ENCODE assay signal across 8 mouse cellular contexts in the genomic region with DNA sequence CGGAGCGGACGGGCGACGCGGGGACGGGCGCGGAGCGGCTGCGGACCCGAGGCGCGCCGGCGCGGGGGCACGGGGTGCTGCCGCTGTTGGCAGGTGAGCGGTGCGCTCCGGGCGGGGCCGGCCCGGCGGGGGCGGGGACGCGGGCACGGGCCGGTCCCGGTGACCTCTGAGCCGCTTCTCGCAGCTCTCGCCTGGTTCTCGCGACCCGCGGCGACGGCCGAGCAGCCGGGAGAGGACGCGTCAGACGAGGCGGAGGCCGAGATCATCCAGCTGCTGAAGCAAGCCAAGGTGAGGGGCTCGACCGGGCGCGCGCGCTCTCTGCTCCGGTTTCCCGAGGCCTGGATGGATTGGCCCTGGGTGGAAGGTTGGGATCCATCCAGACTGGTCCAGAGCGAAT. TPM values are rescaled to one million over a fixed set of nuclear protein-coding genes. Genes with fewer than 3 reads are reported as not detected.
A peak's percentile ranks its signal among the peaks of the same experiment; 100 is the strongest.
DNase-seq lines count a peak whose midpoint lies in the region; ATAC-seq and TF ChIP-seq lines count a peak whose summit lies in the region.

No protein-coding gene starts in this region.

- peak overlapping the region; percentile 87 for H3K9ac ChIP-seq in hindbrain, embryonic 12.5 days
- peak overlapping the region; percentile 82 for H3K9ac ChIP-seq in liver, embryonic 11.5 days (ENCODE audit: low read depth, low read length)

- H3K4me2 ChIP-seq in hindbrain, embryonic 12.5 days (replicated peaks), result peak overlapping the region; percentile 69
- H3K4me2 ChIP-seq in liver, embryonic 11.5 days, result peak overlapping the region; percentile 91
- peak overlapping the region; percentile 89 for H3K4me2 ChIP-seq in myocyte (ENCODE audit: low read depth)

- H3K4me1 ChIP-seq in hindbrain, embryonic 12.5 days, result no peaks in the 10 kb centered on the region; the same call in 1 of the 2 replicates
- H3K4me1 ChIP-seq in liver, embryonic 11.5 days (replicated peaks; ENCODE audit: control insufficient read depth, insufficient read depth, low read length), result peaks cover 7% of the 10 kb centered on the region

- H3K9me3 ChIP-seq in hindbrain, embryonic 12.5 days (replicated peaks), result no peaks in the 10 kb centered on the region
- H3K9me3 ChIP-seq in liver, embryonic 11.5 days (ENCODE audit: control insufficient read depth, low read length), result no peaks in the 10 kb centered on the region

- peak; percentile 86 for DNase-seq in adrenal gland, postnatal 14 days
- no peak for DNase-seq in adrenal gland, adult 2 months
- DNase-seq in 3134 (ENCODE audit: extremely low read depth, insufficient read length, low spot score), result peak; percentile 82
- peak; percentile 27 for DNase-seq in embryo, embryonic 11.5 days (ENCODE audit: low read depth, low spot score)
- no peak for DNase-seq in liver, embryonic 11.5 days (ENCODE audit: low spot score)
- DNase-seq in Muller cell, postnatal 12 days (ENCODE audit: inconsistent ontology term), result no peak

- peaks cover 7% of the 10 kb centered on the region for H3K79me2 ChIP-seq in myocyte (ENCODE audit: control insufficient read depth, insufficient read depth)

- no peaks in the 10 kb centered on the region for H3K27me3 ChIP-seq in hindbrain, embryonic 12.5 days
- no peaks in the 10 kb centered on the region for H3K27me3 ChIP-seq in liver, embryonic 11.5 days (replicated peaks; ENCODE audit: control insufficient read depth, insufficient read depth, low read length)
- no peaks in the 10 kb centered on the region for H3K27me3 ChIP-seq in myocyte (ENCODE audit: control insufficient read depth, insufficient read depth, insufficient read length)

- peak overlapping the region; percentile 87 for H3K27ac ChIP-seq in hindbrain, embryonic 12.5 days
- H3K27ac ChIP-seq in liver, embryonic 11.5 days (ENCODE audit: low read depth, low read length), result peak overlapping the region; percentile 89

- H3K4me3 ChIP-seq in hindbrain, embryonic 12.5 days, result peak overlapping the region; percentile 91
- H3K4me3 ChIP-seq in liver, embryonic 11.5 days (ENCODE audit: low read depth, low read length), result peak overlapping the region; percentile 96
- H3K4me3 ChIP-seq in myocyte, result peak overlapping the region; percentile 45

- peaks cover 23% of the 10 kb centered on the region for H3K36me3 ChIP-seq in hindbrain, embryonic 12.5 days
- no peaks in the 10 kb centered on the region for H3K36me3 ChIP-seq in liver, embryonic 11.5 days (ENCODE audit: control insufficient read depth, insufficient read depth, low read length)
- H3K36me3 ChIP-seq in myocyte (ENCODE audit: control insufficient read depth, insufficient read depth), result peaks cover 19% of the 10 kb centered on the region

- ATAC-seq in hindbrain, embryonic 12.5 days (ENCODE audit: low FRiP score), result peak; percentile 75
- peak; percentile 80 for ATAC-seq in liver, embryonic 11.5 days (replicated peaks; ENCODE audit: low FRiP score)

- H3ac ChIP-seq in myocyte (ENCODE audit: control insufficient read depth, insufficient read length), result peak overlapping the region; percentile 86

- 2% methylated on average over 37 of the region's 57 CpGs for WGBS in hindbrain, embryonic 12.5 days
- WGBS in liver, embryonic 11.5 days, result under 1% methylated on average over 41 of the region's 57 CpGs

- TF ChIP-seq POLR2A in myocyte (IDR thresholded peaks at IDR 0.05; ENCODE audit: insufficient read length, low read depth), result no peak

TF ChIP-seq in myocyte, 11 proteins besides CTCF, POLR2A, EP300 and RAD21:
- TF ChIP-seq SRF (IDR thresholded peaks at IDR 0.05; ENCODE audit: control insufficient read depth, insufficient read length, low read depth), result no peak
- peak in 1 of 3 experiments; percentile 1 for TF ChIP-seq MYOG (IDR thresholded peaks at IDR 0.05; ENCODE audit: control insufficient read depth in 1 of 3, insufficient read depth in 1 of 3, insufficient read length in 2 of 3, low read depth in 2 of 3)
- no peak for TF ChIP-seq E2F4 (IDR thresholded peaks at IDR 0.05; ENCODE audit: insufficient read depth)
- TF ChIP-seq USF1 (IDR thresholded peaks at IDR 0.05; ENCODE audit: low read depth), result no peak
- TF ChIP-seq MYOD1 (IDR thresholded peaks at IDR 0.05; ENCODE audit: control insufficient read depth in 1 of 3, insufficient read length in 2 of 3, low read depth in 2 of 3), result peak in 1 of 3 experiments; percentile 42
- TF ChIP-seq MAX (IDR thresholded peaks at IDR 0.05; ENCODE audit: low read depth), result no peak
- no peak for TF ChIP-seq REST (IDR thresholded peaks at IDR 0.05; ENCODE audit: insufficient read depth, insufficient read length)
- no peak for TF ChIP-seq POLR2AphosphoS2 (IDR thresholded peaks at IDR 0.05; ENCODE audit: insufficient read length, low read depth)
- TF ChIP-seq TCF12 (IDR thresholded peaks at IDR 0.05; ENCODE audit: insufficient read depth, poor library complexity, severe bottlenecking), result no peak

RNA-seq across cellular contexts. Expression of a gene that starts 0.3 kb away (rescaled TPM):
- total RNA-seq in adrenal gland, postnatal 14 days (2021), result 31.1 and 31.5 TPM in 2 replicates
- 10 to 100 TPM; 31.0 to 36.3 TPM for total RNA-seq in adrenal gland, adult 2 months (2021)
- 7.3 and 16.0 TPM in 2 replicates for polyA plus RNA-seq in adrenal gland, adult 2 months (2012; rRNA removed)
- polyA plus RNA-seq in hindbrain, embryonic 12.5 days (2016; fragmentation: Nextera tagmentation; extraction: Ambion mirVana), result 33.8 and 36.1 TPM in 2 replicates
- 9.0 and 9.9 TPM in 2 replicates for polyA plus RNA-seq in liver, embryonic 11.5 days (2014; fragmentation: Nextera tagmentation; extraction: Ambion mirVana)
- 9.4 TPM for polyA plus RNA-seq in myocyte (2012; fragmentation: generic; extraction: Trizol)

RNA-seq across cellular contexts. Expression of a gene that starts 0.4 kb away (rescaled TPM):
- total RNA-seq in adrenal gland, postnatal 14 days (2021), result 17.6 and 20.1 TPM in 2 replicates
- total RNA-seq in adrenal gland, adult 2 months (2021), result 10 to 100 TPM; 13.6 to 21.9 TPM
- 8.3 and 9.1 TPM in 2 replicates for polyA plus RNA-seq in adrenal gland, adult 2 months (2012; rRNA removed)
- 17.1 TPM in 2 replicates for polyA plus RNA-seq in hindbrain, embryonic 12.5 days (2016; fragmentation: Nextera tagmentation; extraction: Ambion mirVana)
- polyA plus RNA-seq in liver, embryonic 11.5 days (2014; fragmentation: Nextera tagmentation; extraction: Ambion mirVana), result 18.6 and 20.8 TPM in 2 replicates
- 39.4 TPM for polyA plus RNA-seq in myocyte (2012; fragmentation: generic; extraction: Trizol)

RNA-seq across cellular contexts. Expression of a gene that starts 32.8 kb away (rescaled TPM):
- 0.22 TPM in 1 of 2 replicates, not detected in the other for total RNA-seq in adrenal gland, postnatal 14 days (2021)
- 1 to 10 TPM in 1 of 2 experiments, under 1 TPM in 1; 0.55 to 1.0 TPM for total RNA-seq in adrenal gland, adult 2 months (2021)
- polyA plus RNA-seq in adrenal gland, adult 2 months (2012; rRNA removed), result 1.8 and 2.5 TPM in 2 replicates
- polyA plus RNA-seq in hindbrain, embryonic 12.5 days (2016; fragmentation: Nextera tagmentation; extraction: Ambion mirVana), result 5.1 and 6.2 TPM in 2 replicates
- polyA plus RNA-seq in liver, embryonic 11.5 days (2014; fragmentation: Nextera tagmentation; extraction: Ambion mirVana), result 0.64 and 0.99 TPM in 2 replicates
- 6.6 TPM for polyA plus RNA-seq in myocyte (2012; fragmentation: generic; extraction: Trizol)

Comparison
In these comparisons a context has a peak if more than half of its experiments do, and no peak if none do; other contexts are left out.
1. DNase-seq: peak in adrenal gland, postnatal 14 days (single experiment), 3134 (single experiment) and embryo, embryonic 11.5 days (single experiment); none in adrenal gland, adult 2 months (single experiment), liver, embryonic 11.5 days (single experiment) and Muller cell, postnatal 12 days (single experiment).
2. H3K4me3 ChIP-seq: peak in every context shown above with its lines; median percentile 96 in liver, embryonic 11.5 days; 91 in hindbrain, embryonic 12.5 days; 45 in myocyte.
3. Peak in every context shown above with its lines, with median percentiles within 50 percentile points of each other: H3K4me2 ChIP-seq.